Mouse (Mus musculus) stomach, postnatal 0 days (tissue): Measurements from ENCODE around the gene Eif4e.

ENCODE experiments used
- CTCF ChIP-seq: IDR thresholded peaks from 2 replicates; pipeline ENCODE4 v1.5.1; 2016; ENCODE audit warnings: antibody characterized with exemption, low read depth, mild to moderate bottlenecking, moderate library complexity
- EP300 ChIP-seq: optimal IDR thresholded peaks from 2 replicates; pipeline ENCODE3; 2016; ENCODE audit warnings: antibody characterized with exemption

DNA sequence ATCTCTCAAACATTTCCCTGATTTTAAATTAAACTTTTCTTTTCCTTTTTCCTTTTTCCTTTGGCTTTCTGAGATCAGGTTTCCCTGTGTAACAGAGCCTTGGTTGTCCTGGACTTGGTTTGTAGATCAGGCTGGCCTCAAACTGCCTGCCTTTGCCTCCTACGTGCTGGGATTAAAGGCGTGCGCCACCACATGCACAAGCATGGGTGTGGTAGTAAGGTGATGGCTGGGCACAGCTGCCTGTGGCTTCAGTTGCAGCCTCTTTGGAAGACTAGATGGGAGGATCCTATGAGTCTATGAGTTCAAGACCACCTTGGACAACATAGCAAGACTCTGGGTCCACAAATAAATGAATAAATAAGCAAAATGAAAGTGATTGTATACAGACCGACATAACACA lies 2.0 kb upstream of the Eif4e start:
- no peak for TF ChIP-seq CTCF
- TF ChIP-seq EP300: no peak
